Mouse (Mus musculus): ENCODE measurements at regions not wholly inside any gene's neighbourhood (a gene's known extent, or its start where the extent isn't known, plus 50 kb on each side); places are given as distances from the start of the nearest gene placed in this dataset.
"Not testable (repeated sequence)": the region's sequence is repeated elsewhere in the genome, so short reads cannot be mapped to it uniquely, and the experiment has no call there.

GRCm38 (mm10) chr5:149869441-149869840, 149.0 kb upstream of the Rxfp2 start:
- Histone ChIP-seq H3K9ac (ENCODE audit: low read length) (no peak overlapping the region), H3K4me3 (ENCODE audit: control insufficient read depth in 1 of 2, insufficient read depth in 1 of 2, low read depth in 1 of 2, low read length in 2 of 2) (no peak overlapping the region), H3K4me2 (ENCODE audit: low read length) (no peak overlapping the region), H3K9me3 (ENCODE audit: control insufficient read depth, low read length) (no peaks in the 10 kb centered on the region), H3K4me1 (ENCODE audit: control insufficient read depth in 2 of 2, insufficient read depth in 2 of 2, low read length in 2 of 2) (no peaks in the 10 kb centered on the region), H3K27me3 (ENCODE audit: control insufficient read depth, insufficient read depth, low read length) (no peaks in the 10 kb centered on the region), H3K27ac (replicated peaks in 1 of 2; ENCODE audit: control insufficient read depth in 1 of 2, insufficient read depth in 1 of 2, low read depth in 2 of 2, low read length in 2 of 2) (no peak overlapping the region), H3K36me3 (ENCODE audit: control insufficient read depth, insufficient read depth, low read length) (no peaks in the 10 kb centered on the region)
- ATAC-seq (ENCODE audit: insufficient number of reproducible peaks, insufficient read depth, low FRiP score, low read depth), result no peak
- 76% methylated on average over 5 of the region's 5 CpGs for WGBS

- no peaks in the 10 kb centered on the region for H3K9me3 ChIP-seq (ENCODE audit: control insufficient read depth, low read length)
- no peak for ATAC-seq (ENCODE audit: insufficient number of reproducible peaks, insufficient read depth, low FRiP score, low read depth)
- WGBS, result 71% methylated on average over 2 of the region's 2 CpGs
- H3K27me3 ChIP-seq (ENCODE audit: control insufficient read depth, insufficient read depth, low read length), result no peaks in the 10 kb centered on the region
- H3K4me1 ChIP-seq (ENCODE audit: control insufficient read depth in 2 of 2, insufficient read depth in 2 of 2, low read length in 2 of 2), result no peaks in the 10 kb centered on the region
- H3K4me2 ChIP-seq (ENCODE audit: low read length), result no peak overlapping the region
- no peaks in the 10 kb centered on the region for H3K36me3 ChIP-seq (ENCODE audit: control insufficient read depth, insufficient read depth, low read length)
- H3K4me3 ChIP-seq (ENCODE audit: control insufficient read depth in 1 of 2, insufficient read depth in 1 of 2, low read depth in 1 of 2, low read length in 2 of 2), result no peak overlapping the region
- no peak overlapping the region for H3K27ac ChIP-seq (replicated peaks in 1 of 2; ENCODE audit: control insufficient read depth in 1 of 2, insufficient read depth in 1 of 2, low read depth in 2 of 2, low read length in 2 of 2)
- no peak overlapping the region for H3K9ac ChIP-seq (ENCODE audit: low read length)
Observed at GRCm38 (mm10) chr5:149870596-149870995, 147.9 kb upstream of the Rxfp2 start.

- H3K27ac ChIP-seq (replicated peaks in 1 of 2; ENCODE audit: control insufficient read depth in 1 of 2, insufficient read depth in 1 of 2, low read depth in 2 of 2, low read length in 2 of 2), result no peak overlapping the region
- no peaks in the 10 kb centered on the region for H3K27me3 ChIP-seq (ENCODE audit: control insufficient read depth, insufficient read depth, low read length)
- H3K36me3 ChIP-seq (ENCODE audit: control insufficient read depth, insufficient read depth, low read length), result no peaks in the 10 kb centered on the region
- H3K4me2 ChIP-seq (ENCODE audit: low read length), result no peak overlapping the region
- 32% methylated on average over 2 of the region's 2 CpGs for WGBS
- ATAC-seq (ENCODE audit: insufficient number of reproducible peaks, insufficient read depth, low FRiP score, low read depth), result no peak
- no peak overlapping the region for H3K4me3 ChIP-seq (ENCODE audit: control insufficient read depth in 1 of 2, insufficient read depth in 1 of 2, low read depth in 1 of 2, low read length in 2 of 2)
- H3K4me1 ChIP-seq (ENCODE audit: control insufficient read depth in 2 of 2, insufficient read depth in 2 of 2, low read length in 2 of 2), result no peaks in the 10 kb centered on the region
- H3K9me3 ChIP-seq (ENCODE audit: control insufficient read depth, low read length), result no peaks in the 10 kb centered on the region
- no peak overlapping the region for H3K9ac ChIP-seq (ENCODE audit: low read length)
Observed at GRCm38 (mm10) chr5:149871521-149871920, 147.0 kb upstream of the Rxfp2 start.

GRCm38 (mm10) chr5:149873482-149874002, 144.9 kb upstream of the Rxfp2 start:
- WGBS, result 32% methylated on average over 9 of the region's 9 CpGs
- H3K27me3 ChIP-seq (ENCODE audit: control insufficient read depth, insufficient read depth, low read length), result no peaks in the 10 kb centered on the region
- no peak overlapping the region for H3K27ac ChIP-seq (replicated peaks in 1 of 2; ENCODE audit: control insufficient read depth in 1 of 2, insufficient read depth in 1 of 2, low read depth in 2 of 2, low read length in 2 of 2)
- H3K9me3 ChIP-seq (ENCODE audit: control insufficient read depth, low read length), result no peaks in the 10 kb centered on the region
- no peak overlapping the region for H3K4me3 ChIP-seq (ENCODE audit: control insufficient read depth in 1 of 2, insufficient read depth in 1 of 2, low read depth in 1 of 2, low read length in 2 of 2)
- no peaks in the 10 kb centered on the region for H3K4me1 ChIP-seq (ENCODE audit: control insufficient read depth in 2 of 2, insufficient read depth in 2 of 2, low read length in 2 of 2)
- H3K4me2 ChIP-seq (ENCODE audit: low read length), result no peak overlapping the region
- no peaks in the 10 kb centered on the region for H3K36me3 ChIP-seq (ENCODE audit: control insufficient read depth, insufficient read depth, low read length)
- no peak overlapping the region for H3K9ac ChIP-seq (ENCODE audit: low read length)
- ATAC-seq (ENCODE audit: insufficient number of reproducible peaks, insufficient read depth, low FRiP score, low read depth), result no peak

- H3K36me3 ChIP-seq (ENCODE audit: control insufficient read depth, insufficient read depth, low read length), result no peaks in the 10 kb centered on the region
Observed at GRCm38 (mm10) chr5:149874342-149874741, 144.1 kb upstream of the Rxfp2 start.

GRCm38 (mm10) chr5:149892453-149892852, 126.0 kb upstream of the Rxfp2 start:
- not testable (repeated sequence) for ATAC-seq (ENCODE audit: insufficient number of reproducible peaks, insufficient read depth, low FRiP score, low read depth); H3K9me3 ChIP-seq (ENCODE audit: control insufficient read depth, low read length); H3K9ac ChIP-seq (ENCODE audit: low read length); H3K4me1 ChIP-seq (ENCODE audit: control insufficient read depth in 2 of 2, insufficient read depth in 2 of 2, low read length in 2 of 2); H3K27me3 ChIP-seq (ENCODE audit: control insufficient read depth, insufficient read depth, low read length); H3K36me3 ChIP-seq (ENCODE audit: control insufficient read depth, insufficient read depth, low read length); H3K4me3 ChIP-seq (ENCODE audit: control insufficient read depth in 1 of 2, insufficient read depth in 1 of 2, low read depth in 1 of 2, low read length in 2 of 2); H3K4me2 ChIP-seq (ENCODE audit: low read length)
- H3K27ac ChIP-seq (replicated peaks in 1 of 2; ENCODE audit: control insufficient read depth in 1 of 2, insufficient read depth in 1 of 2, low read depth in 2 of 2, low read length in 2 of 2), result peak overlapping the region in 1 of 2 experiments; percentile 39; a peak in 1 of 4 replicates

More at GRCm38 (mm10) chr5:149874342-149874741, 144.1 kb upstream of the Rxfp2 start:
- no peak overlapping the region for H3K4me3 ChIP-seq (ENCODE audit: control insufficient read depth in 1 of 2, insufficient read depth in 1 of 2, low read depth in 1 of 2, low read length in 2 of 2)
- WGBS, result 79% methylated on average over 2 of the region's 2 CpGs
- H3K9me3 ChIP-seq (ENCODE audit: control insufficient read depth, low read length), result no peaks in the 10 kb centered on the region
- no peak overlapping the region for H3K27ac ChIP-seq (replicated peaks in 1 of 2; ENCODE audit: control insufficient read depth in 1 of 2, insufficient read depth in 1 of 2, low read depth in 2 of 2, low read length in 2 of 2)
- no peak for ATAC-seq (ENCODE audit: insufficient number of reproducible peaks, insufficient read depth, low FRiP score, low read depth)
- H3K4me1 ChIP-seq (ENCODE audit: control insufficient read depth in 2 of 2, insufficient read depth in 2 of 2, low read length in 2 of 2), result peaks cover 0 to 2% of the 10 kb centered on the region in 2 experiments; a peak in 1 of 4 replicates
- H3K27me3 ChIP-seq (ENCODE audit: control insufficient read depth, insufficient read depth, low read length), result no peaks in the 10 kb centered on the region
- H3K9ac ChIP-seq (ENCODE audit: low read length), result no peak overlapping the region
- H3K4me2 ChIP-seq (ENCODE audit: low read length), result no peak overlapping the region

GRCm38 (mm10) chr5:149906927-149907326, 111.5 kb upstream of the Rxfp2 start:
- peaks cover 10 to 14% of the 10 kb centered on the region in 2 experiments for H3K4me1 ChIP-seq (ENCODE audit: control insufficient read depth in 2 of 2, insufficient read depth in 2 of 2, low read length in 2 of 2)
- no peak overlapping the region for H3K4me2 ChIP-seq (ENCODE audit: low read length)
- no peak overlapping the region for H3K27ac ChIP-seq (replicated peaks in 1 of 2; ENCODE audit: control insufficient read depth in 1 of 2, insufficient read depth in 1 of 2, low read depth in 2 of 2, low read length in 2 of 2)
- H3K9ac ChIP-seq (ENCODE audit: low read length), result no peak overlapping the region
- H3K4me3 ChIP-seq (ENCODE audit: control insufficient read depth in 1 of 2, insufficient read depth in 1 of 2, low read depth in 1 of 2, low read length in 2 of 2), result no peak overlapping the region
- 45% methylated on average over 3 of the region's 3 CpGs for WGBS
- no peaks in the 10 kb centered on the region for H3K27me3 ChIP-seq (ENCODE audit: control insufficient read depth, insufficient read depth, low read length)
- no peaks in the 10 kb centered on the region for H3K36me3 ChIP-seq (ENCODE audit: control insufficient read depth, insufficient read depth, low read length)
- H3K9me3 ChIP-seq (ENCODE audit: control insufficient read depth, low read length), result no peaks in the 10 kb centered on the region
- no peak for ATAC-seq (ENCODE audit: insufficient number of reproducible peaks, insufficient read depth, low FRiP score, low read depth)

GRCm38 (mm10) chr5:149908376-149909078, 109.9 kb upstream of the Rxfp2 start:
- WGBS, result 41% methylated on average over 4 of the region's 4 CpGs
- Histone ChIP-seq H3K9ac (ENCODE audit: low read length) (no peak overlapping the region), H3K9me3 (ENCODE audit: control insufficient read depth, low read length) (no peaks in the 10 kb centered on the region), H3K36me3 (ENCODE audit: control insufficient read depth, insufficient read depth, low read length) (no peaks in the 10 kb centered on the region), H3K27me3 (ENCODE audit: control insufficient read depth, insufficient read depth, low read length) (no peaks in the 10 kb centered on the region), H3K4me3 (ENCODE audit: control insufficient read depth in 1 of 2, insufficient read depth in 1 of 2, low read depth in 1 of 2, low read length in 2 of 2) (no peak overlapping the region), H3K27ac (replicated peaks in 1 of 2; ENCODE audit: control insufficient read depth in 1 of 2, insufficient read depth in 1 of 2, low read depth in 2 of 2, low read length in 2 of 2) (peak overlapping the region; percentile 49 to 51), H3K4me1 (ENCODE audit: control insufficient read depth in 2 of 2, insufficient read depth in 2 of 2, low read length in 2 of 2) (peaks cover 10 to 14% of the 10 kb centered on the region in 2 experiments), H3K4me2 (ENCODE audit: low read length) (peak overlapping the region; percentile 19; the same call in 1 of the 2 replicates)
- no peak for ATAC-seq (ENCODE audit: insufficient number of reproducible peaks, insufficient read depth, low FRiP score, low read depth)
